Mouse (Mus musculus) small intestine, adult 2 months (tissue): ENCODE measurements at regions not wholly inside any gene's neighbourhood (a gene's known extent, or its start where the extent isn't known, plus 50 kb on each side); places are given as distances from the start of the nearest gene placed in this dataset.

Experiments used
- CTCF ChIP-seq: fragments of 200-500 bp; IDR thresholded peaks from 2 replicates; pipeline ENCODE4 v1.5.1; 2012; ENCODE audit warnings: low read depth, mild to moderate bottlenecking, control low read depth, inconsistent platforms, low read length, moderate library complexity, mixed read lengths; ENCODE audit not compliant: insufficient replicate concordance, insufficient read length; ENCODE audit errors: extremely low read depth
- POLR2A ChIP-seq: fragments of 200-500 bp; IDR thresholded peaks from 2 replicates; pipeline ENCODE4 v1.6.1; 2012; ENCODE audit warnings: low read depth, mild to moderate bottlenecking, control low read depth, inconsistent platforms, low read length, moderate library complexity

DNA sequence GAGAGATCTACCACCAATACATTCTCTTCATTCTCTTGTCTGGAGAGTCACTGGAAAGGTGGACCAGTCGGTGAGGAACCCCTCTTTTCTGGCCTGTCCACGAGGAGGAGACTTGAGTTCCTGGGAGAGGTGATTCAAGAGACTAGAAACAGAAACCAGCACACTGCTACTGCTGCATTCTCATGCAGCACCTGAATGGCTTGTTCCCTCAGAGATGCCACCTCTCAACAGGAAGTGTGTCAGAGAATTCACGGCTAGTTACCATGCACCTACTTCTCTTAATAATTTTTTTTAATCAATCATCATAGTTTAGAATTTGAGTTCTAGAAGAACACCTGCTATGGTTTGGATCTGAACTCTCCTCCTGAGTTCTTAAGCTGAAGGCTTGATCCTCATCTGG, 52.0 kb upstream of the Dynlrb2 start:
- TF ChIP-seq CTCF (no peak), POLR2A (no peak)
